Mouse (Mus musculus): ENCODE data around the gene Hes1. TPM values are rescaled to one million over a fixed set of nuclear protein-coding genes. Genes with fewer than 3 reads are reported as not detected.
A peak's percentile ranks its signal among the peaks of the same experiment; 100 is the strongest.

The Hes1 gene
- polyA plus RNA-seq, 1 experiment from 2014 or later, result 76.9 TPM

- H3K27me3 ChIP-seq, result peaks cover 15% of the 10 kb centered on the region
Observed at GRCm38 (mm10) chr16:30034001-30034400, 30.2 kb upstream of the Hes1 start.

DNA sequence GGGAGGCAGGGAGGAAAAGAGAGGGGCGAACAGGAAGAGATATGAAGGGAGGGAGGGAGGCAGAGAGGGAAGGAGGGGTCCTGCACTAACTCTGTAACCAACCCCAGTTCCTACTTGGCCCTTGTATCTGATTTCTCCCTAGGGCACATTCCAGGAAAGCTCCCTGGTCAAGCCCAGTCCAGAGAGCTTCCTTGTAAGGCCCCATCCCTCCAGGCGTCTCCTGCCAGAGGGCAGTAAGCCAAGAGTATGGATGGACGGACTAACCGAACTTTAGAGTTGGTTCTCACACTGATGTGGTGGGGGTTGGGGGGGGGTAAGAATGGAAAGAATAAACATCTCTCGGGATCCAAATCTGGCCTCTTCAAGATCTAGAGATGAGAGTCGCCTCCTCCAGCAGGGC, 29.7 kb upstream of the Hes1 start:
- Histone ChIP-seq H3K9ac (replicated peaks) (no peak overlapping the region), H3K9me3 (no peaks in the 10 kb centered on the region), H3K27ac (no peak overlapping the region), H3K27me3 (peaks cover 20% of the 10 kb centered on the region), H3K4me1 (replicated peaks) (peaks cover 48% of the 10 kb centered on the region), H3K4me3 (replicated peaks) (no peak overlapping the region), H3K4me2 (no peak overlapping the region), H3K36me3 (no peaks in the 10 kb centered on the region)
- ATAC-seq (ENCODE audit: insufficient number of reproducible peaks, insufficient read depth, low FRiP score, low TSS enrichment, low read depth), result no peak
- WGBS, result 59% methylated on average over 6 of the region's 6 CpGs

More at GRCm38 (mm10) chr16:30034001-30034400, 30.2 kb upstream of the Hes1 start:
- no peak overlapping the region for H3K4me3 ChIP-seq (replicated peaks)
- WGBS, result 44% methylated on average over 4 of the region's 4 CpGs
- H3K36me3 ChIP-seq, result no peaks in the 10 kb centered on the region
- no peak overlapping the region for H3K4me2 ChIP-seq
- H3K4me1 ChIP-seq (replicated peaks), result peaks cover 46% of the 10 kb centered on the region
- ATAC-seq (ENCODE audit: insufficient number of reproducible peaks, insufficient read depth, low FRiP score, low TSS enrichment, low read depth), result no peak
- H3K9ac ChIP-seq (replicated peaks), result no peak overlapping the region
- H3K9me3 ChIP-seq, result no peaks in the 10 kb centered on the region
- no peak overlapping the region for H3K27ac ChIP-seq

- no peak overlapping the region for H3K27ac ChIP-seq
- WGBS, result 81% methylated on average over 5 of the region's 5 CpGs
Observed at GRCm38 (mm10) chr16:30034979-30035440, 29.2 kb upstream of the Hes1 start.

DNA sequence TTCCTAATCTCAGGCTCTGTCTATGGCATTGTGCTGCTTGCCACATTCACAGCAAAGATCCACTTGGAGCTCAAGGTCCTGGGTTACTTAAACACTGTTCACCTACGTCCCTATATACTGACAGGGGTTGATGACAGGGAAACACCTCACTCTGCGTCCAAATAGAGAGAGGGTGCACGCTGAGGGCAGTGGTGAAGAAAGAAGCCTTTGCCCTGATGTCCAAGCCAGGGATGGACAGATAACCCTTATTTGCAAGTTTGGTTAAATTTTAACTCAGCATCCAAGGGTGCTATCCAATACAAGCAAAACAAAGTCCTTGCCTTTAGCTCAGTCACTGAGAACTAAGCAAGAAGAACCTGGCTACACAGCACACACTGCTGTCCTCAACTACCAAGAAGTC, 28.1 kb upstream of the Hes1 start:
- Histone ChIP-seq H3K4me1 (replicated peaks) (peaks cover 50% of the 10 kb centered on the region), H3K9ac (replicated peaks) (no peak overlapping the region), H3K4me2 (no peak overlapping the region), H3K9me3 (no peaks in the 10 kb centered on the region), H3K4me3 (replicated peaks) (no peak overlapping the region), H3K36me3 (no peaks in the 10 kb centered on the region), H3K27me3 (peaks cover 27% of the 10 kb centered on the region), H3K27ac (no peak overlapping the region)
- no peak for ATAC-seq (ENCODE audit: insufficient number of reproducible peaks, insufficient read depth, low FRiP score, low TSS enrichment, low read depth)
- WGBS, result 88% methylated on average over 3 of the region's 3 CpGs

More at GRCm38 (mm10) chr16:30034979-30035440, 29.2 kb upstream of the Hes1 start:
- H3K4me2 ChIP-seq, result no peak overlapping the region
- no peak overlapping the region for H3K9ac ChIP-seq (replicated peaks)
- no peaks in the 10 kb centered on the region for H3K36me3 ChIP-seq
- ATAC-seq (ENCODE audit: insufficient number of reproducible peaks, insufficient read depth, low FRiP score, low TSS enrichment, low read depth), result no peak
- peaks cover 50% of the 10 kb centered on the region for H3K4me1 ChIP-seq (replicated peaks)
- no peaks in the 10 kb centered on the region for H3K9me3 ChIP-seq
- H3K4me3 ChIP-seq (replicated peaks), result no peak overlapping the region
- peaks cover 24% of the 10 kb centered on the region for H3K27me3 ChIP-seq

- Histone ChIP-seq H3K9ac (replicated peaks) (no peak overlapping the region), H3K4me2 (peak overlapping the region; percentile 18; the same call in 1 of the 2 replicates), H3K36me3 (no peaks in the 10 kb centered on the region), H3K27me3 (peaks cover 25% of the 10 kb centered on the region), H3K27ac (no peak overlapping the region), H3K4me3 (replicated peaks) (no peak overlapping the region), H3K9me3 (no peaks in the 10 kb centered on the region), H3K4me1 (replicated peaks) (peaks cover 35% of the 10 kb centered on the region)
- ATAC-seq (ENCODE audit: insufficient number of reproducible peaks, insufficient read depth, low FRiP score, low TSS enrichment, low read depth), result peak; percentile 48
- WGBS, result 9% methylated on average over 16 of the region's 17 CpGs
Observed at GRCm38 (mm10) chr16:30038663-30039593, 25.3 kb upstream of the Hes1 start.

- H3K27me3 ChIP-seq, result peaks cover 25% of the 10 kb centered on the region
Observed at GRCm38 (mm10) chr16:30039841-30040240, 24.3 kb upstream of the Hes1 start.

GRCm38 (mm10) chr16:30042859-30043258, 21.3 kb upstream of the Hes1 start:
- Histone ChIP-seq H3K9me3 (no peaks in the 10 kb centered on the region), H3K36me3 (no peaks in the 10 kb centered on the region), H3K4me3 (replicated peaks) (no peak overlapping the region), H3K4me2 (no peak overlapping the region), H3K27ac (no peak overlapping the region), H3K9ac (replicated peaks) (no peak overlapping the region), H3K4me1 (replicated peaks) (peaks cover 30% of the 10 kb centered on the region), H3K27me3 (peaks cover 36% of the 10 kb centered on the region)
- ATAC-seq (ENCODE audit: insufficient number of reproducible peaks, insufficient read depth, low FRiP score, low TSS enrichment, low read depth), result no peak
- WGBS, result 79% methylated on average over 4 of the region's 4 CpGs

More at GRCm38 (mm10) chr16:30039841-30040240, 24.3 kb upstream of the Hes1 start:
- H3K9me3 ChIP-seq, result no peaks in the 10 kb centered on the region
- H3K9ac ChIP-seq (replicated peaks), result no peak overlapping the region
- WGBS, result 76% methylated on average over 2 of the region's 2 CpGs
- H3K4me1 ChIP-seq (replicated peaks), result peaks cover 27% of the 10 kb centered on the region
- H3K4me2 ChIP-seq, result no peak overlapping the region
- ATAC-seq (ENCODE audit: insufficient number of reproducible peaks, insufficient read depth, low FRiP score, low TSS enrichment, low read depth), result no peak
- H3K27ac ChIP-seq, result no peak overlapping the region
- H3K36me3 ChIP-seq, result no peaks in the 10 kb centered on the region
- no peak overlapping the region for H3K4me3 ChIP-seq (replicated peaks)

- H3K36me3 ChIP-seq, result no peaks in the 10 kb centered on the region
- peaks cover 26% of the 10 kb centered on the region; the same call in 1 of the 2 replicates for H3K27me3 ChIP-seq
- H3K9ac ChIP-seq (replicated peaks), result no peak overlapping the region
- WGBS, result 42% methylated on average over 5 of the region's 5 CpGs
- no peak overlapping the region for H3K4me2 ChIP-seq
- peaks cover 13% of the 10 kb centered on the region for H3K4me1 ChIP-seq (replicated peaks)
- no peak overlapping the region for H3K27ac ChIP-seq
- H3K4me3 ChIP-seq (replicated peaks), result no peak overlapping the region
- no peaks in the 10 kb centered on the region for H3K9me3 ChIP-seq
- ATAC-seq (ENCODE audit: insufficient number of reproducible peaks, insufficient read depth, low FRiP score, low TSS enrichment, low read depth), result no peak
Observed at GRCm38 (mm10) chr16:30045615-30046014, 18.6 kb upstream of the Hes1 start.

DNA sequence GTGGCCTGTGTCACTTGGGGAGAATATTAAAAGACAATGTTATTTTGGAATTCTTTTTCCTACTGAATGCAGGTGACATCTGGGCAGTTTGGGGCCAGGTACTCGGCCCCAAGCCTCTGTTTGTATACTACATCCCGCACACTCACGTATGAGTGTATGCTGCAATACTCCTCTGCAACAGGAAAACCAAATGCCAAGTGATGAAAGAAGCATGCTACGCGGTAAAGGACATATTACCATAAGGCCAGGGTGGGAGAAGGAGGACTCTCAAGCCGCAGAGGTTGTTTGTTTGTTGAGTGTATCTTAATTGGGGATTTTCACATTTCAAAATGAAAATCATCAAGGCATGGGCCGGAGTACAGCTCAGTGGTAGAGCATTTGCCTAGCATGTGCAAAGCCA, 17.2 kb upstream of the Hes1 start:
- Histone ChIP-seq H3K27me3 (peaks cover 30% of the 10 kb centered on the region), H3K27ac (no peak overlapping the region), H3K4me1 (replicated peaks) (peaks cover 13% of the 10 kb centered on the region), H3K9me3 (no peaks in the 10 kb centered on the region), H3K4me2 (no peak overlapping the region), H3K36me3 (no peaks in the 10 kb centered on the region), H3K9ac (replicated peaks) (no peak overlapping the region), H3K4me3 (replicated peaks) (no peak overlapping the region)
- WGBS, result 85% methylated on average over 7 of the region's 7 CpGs
- ATAC-seq (ENCODE audit: insufficient number of reproducible peaks, insufficient read depth, low FRiP score, low TSS enrichment, low read depth), result no peak

GRCm38 (mm10) chr16:30047421-30047831, 16.8 kb upstream of the Hes1 start:
- WGBS, result 54% methylated on average over 11 of the region's 11 CpGs
- H3K27ac ChIP-seq, result no peak overlapping the region

GRCm38 (mm10) chr16:30050767-30051490, 13.3 kb upstream of the Hes1 start:
- 70% methylated on average over 10 of the region's 10 CpGs for WGBS
- Histone ChIP-seq H3K9me3 (no peaks in the 10 kb centered on the region), H3K27me3 (peaks cover 35% of the 10 kb centered on the region), H3K4me3 (replicated peaks) (no peak overlapping the region), H3K36me3 (no peaks in the 10 kb centered on the region), H3K27ac (no peak overlapping the region), H3K4me1 (replicated peaks) (peaks cover 17% of the 10 kb centered on the region), H3K4me2 (no peak overlapping the region), H3K9ac (replicated peaks) (no peak overlapping the region)
- no peak for ATAC-seq (ENCODE audit: insufficient number of reproducible peaks, insufficient read depth, low FRiP score, low TSS enrichment, low read depth)

More at GRCm38 (mm10) chr16:30047421-30047831, 16.8 kb upstream of the Hes1 start:
- Histone ChIP-seq H3K4me1 (replicated peaks) (peaks cover 13% of the 10 kb centered on the region), H3K4me2 (no peak overlapping the region), H3K9ac (replicated peaks) (no peak overlapping the region), H3K4me3 (replicated peaks) (no peak overlapping the region), H3K9me3 (no peaks in the 10 kb centered on the region), H3K27me3 (peaks cover 30% of the 10 kb centered on the region), H3K36me3 (no peaks in the 10 kb centered on the region)
- ATAC-seq (ENCODE audit: insufficient number of reproducible peaks, insufficient read depth, low FRiP score, low TSS enrichment, low read depth), result no peak
